Mouse (Mus musculus) liver, adult 2 months (tissue): ENCODE results near the gene Cyp4x1.

Experiments used
- CTCF ChIP-seq: fragments of 200-500 bp; IDR thresholded peaks from 2 replicates; pipeline ENCODE4 v1.5.1; 2011; ENCODE audit warnings: low read depth, low read length, control low read depth
- POLR2A ChIP-seq: fragments of 200-500 bp; IDR thresholded peaks from 2 replicates; pipeline ENCODE4 v1.6.1; 2011; ENCODE audit warnings: low read length, control low read depth; ENCODE audit not compliant: insufficient read depth; ENCODE audit errors: extremely low read depth

DNA sequence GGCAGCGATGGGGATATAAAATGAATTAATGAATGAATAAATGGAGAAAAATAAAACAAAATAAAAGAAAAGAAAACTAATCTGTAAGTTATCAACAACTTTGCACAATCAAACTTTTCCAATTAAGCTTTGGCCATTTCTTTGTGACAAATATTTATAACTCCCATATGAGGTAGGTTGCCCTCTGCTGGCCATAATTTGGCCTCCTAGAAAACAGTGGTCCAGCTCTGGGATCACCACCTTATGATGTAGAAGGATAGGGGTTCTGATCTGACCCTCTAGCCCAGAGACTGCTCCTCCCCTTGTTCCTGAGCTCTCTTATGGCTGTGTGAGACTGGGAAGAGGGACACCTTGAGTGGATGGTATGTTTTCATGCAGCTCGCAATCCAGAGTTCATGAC, 20.6 kb upstream of the Cyp4x1 start:
- peak; percentile 13 for TF ChIP-seq CTCF
- no peak for TF ChIP-seq POLR2A
